Mouse (Mus musculus) bone marrow, adult 2 months (tissue): Measurements from ENCODE around the gene Kank1.

Experiments used
- CTCF ChIP-seq: fragments of 200-500 bp; IDR thresholded peaks from 2 replicates; pipeline ENCODE4 v1.5.1; 2011; ENCODE audit warnings: low read length, control low read depth; ENCODE audit not compliant: control insufficient read depth, insufficient read depth
- POLR2A ChIP-seq: fragments of 200-500 bp; IDR thresholded peaks from 2 replicates; pipeline ENCODE4 v1.6.1; 2011; ENCODE audit warnings: low read depth, mild to moderate bottlenecking, control low read depth, low read length, borderline replicate concordance; ENCODE audit not compliant: control insufficient read depth

- TF ChIP-seq CTCF (no peak), POLR2A (no peak)
These were observed 31.8 kb downstream of the Kank1 start for GRCm38 (mm10) chr19:25268532-25268931.
